Mouse (Mus musculus): Measurements from ENCODE around the gene Pdgfa.

Pdgfa gene

GRCm38 (mm10) chr5:138952969-138953368 is 44.2 kb downstream of the Pdgfa start:
- no peak for DNase-seq

DNA sequence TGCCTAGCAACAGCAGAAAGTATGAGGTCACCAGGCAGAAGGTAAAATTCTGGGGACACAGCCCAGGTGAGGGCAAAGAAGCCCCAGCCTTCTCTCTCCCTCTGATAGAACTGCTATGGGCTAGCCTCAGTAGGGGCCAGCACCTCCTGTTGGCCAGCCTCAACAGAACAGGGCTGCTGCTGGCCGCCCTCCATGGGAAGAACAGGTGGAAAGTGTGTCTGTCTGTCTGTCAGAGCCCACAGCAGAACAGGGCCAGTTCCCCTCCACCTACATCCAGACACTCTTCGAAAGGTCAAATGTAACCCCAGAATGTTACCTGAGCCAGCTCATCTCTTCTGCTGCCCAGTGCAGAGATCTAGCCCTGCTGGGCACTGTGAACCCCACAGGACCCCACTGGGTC is 45.9 kb downstream of the Pdgfa start:
- no peak for DNase-seq

DNA sequence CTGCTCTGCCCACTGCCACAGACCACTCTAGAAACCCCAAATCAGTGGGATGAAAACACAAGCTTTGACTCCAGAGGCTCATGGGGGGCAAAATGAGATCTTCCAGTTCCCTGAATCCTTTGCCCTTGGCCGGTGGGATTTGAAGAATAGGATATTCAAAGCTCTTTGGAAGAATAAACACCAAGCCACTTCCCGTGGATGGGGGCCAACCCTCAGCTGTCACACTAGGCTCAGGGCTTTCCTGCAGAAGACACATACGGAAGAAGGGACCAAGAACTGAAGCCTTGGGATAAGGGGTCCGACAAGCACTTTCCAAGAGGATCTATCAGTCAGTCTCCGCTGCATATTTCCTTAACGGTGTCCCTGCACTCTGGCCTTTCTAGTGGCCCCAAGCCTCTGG is 48.0 kb downstream of the Pdgfa start:
- DNase-seq = no peak

DNA sequence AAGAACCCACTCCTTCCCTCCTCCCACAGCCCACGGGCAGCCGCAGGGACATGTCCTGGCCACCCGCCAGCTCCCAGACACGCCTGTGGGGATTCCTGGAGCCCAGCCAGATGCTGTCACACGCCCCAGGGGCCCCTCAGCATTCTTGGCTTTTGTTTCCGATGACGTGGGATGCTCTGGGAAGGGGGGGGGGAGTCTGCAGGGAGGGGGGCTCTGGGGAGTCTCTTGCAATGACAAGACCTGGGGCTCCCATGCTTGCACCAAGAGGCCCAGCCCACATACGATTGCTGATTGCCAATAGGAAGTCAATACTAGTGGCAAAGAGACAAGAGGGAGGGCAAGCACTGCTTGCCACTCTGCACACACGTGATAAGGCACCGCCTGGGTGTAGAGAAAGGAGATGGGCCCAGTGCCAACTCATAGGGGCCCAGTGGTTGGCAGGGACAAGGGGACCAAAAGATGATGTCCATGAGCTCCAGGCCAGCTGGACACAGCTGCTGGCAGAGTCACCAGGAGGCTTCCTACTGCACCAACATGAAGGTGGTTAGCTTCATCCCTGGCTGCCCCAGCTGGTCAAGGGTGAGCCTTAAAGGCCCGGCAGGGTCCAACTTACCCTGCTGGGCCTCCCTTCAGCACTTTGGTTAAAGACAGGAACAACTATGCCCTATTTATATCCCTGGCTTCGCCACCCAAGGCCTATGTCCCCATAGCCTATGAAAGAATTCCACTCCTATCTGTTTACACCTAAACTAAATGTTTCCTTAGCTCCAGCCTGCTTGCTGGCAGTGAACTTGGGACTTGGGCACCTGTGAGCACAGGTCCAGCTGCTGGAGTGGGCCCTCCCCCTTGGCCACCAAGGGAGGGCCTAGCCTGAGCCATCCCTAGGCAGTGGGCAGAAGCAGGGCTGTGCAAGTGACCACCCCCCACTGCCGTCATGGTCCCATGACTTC is 48.9 kb downstream of the Pdgfa start:
- peak; percentile 97 for DNase-seq

DNA sequence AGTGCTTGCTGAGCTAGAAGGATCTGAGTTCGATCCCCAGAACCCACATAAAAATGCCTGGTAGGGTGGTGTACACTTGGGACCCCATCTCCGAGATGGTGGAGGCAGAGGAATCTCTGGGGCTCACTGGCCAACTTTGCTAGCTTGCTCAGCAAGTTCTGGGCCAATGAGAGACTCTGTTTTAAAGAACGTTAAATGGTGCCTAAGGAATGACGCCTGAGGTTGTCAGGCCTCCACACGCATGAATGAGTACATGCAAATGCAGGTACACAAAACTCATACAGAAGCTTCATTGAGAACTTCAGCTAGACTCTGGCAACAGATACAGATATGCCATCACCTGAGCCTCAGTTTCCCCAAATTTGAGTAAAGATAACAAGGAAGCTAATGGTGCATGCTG is 49.7 kb downstream of the Pdgfa start:
- DNase-seq = no peak

- no peak for DNase-seq
Observed at GRCm38 (mm10) chr5:138946931-138947330, 50.2 kb downstream of the Pdgfa start.

DNA sequence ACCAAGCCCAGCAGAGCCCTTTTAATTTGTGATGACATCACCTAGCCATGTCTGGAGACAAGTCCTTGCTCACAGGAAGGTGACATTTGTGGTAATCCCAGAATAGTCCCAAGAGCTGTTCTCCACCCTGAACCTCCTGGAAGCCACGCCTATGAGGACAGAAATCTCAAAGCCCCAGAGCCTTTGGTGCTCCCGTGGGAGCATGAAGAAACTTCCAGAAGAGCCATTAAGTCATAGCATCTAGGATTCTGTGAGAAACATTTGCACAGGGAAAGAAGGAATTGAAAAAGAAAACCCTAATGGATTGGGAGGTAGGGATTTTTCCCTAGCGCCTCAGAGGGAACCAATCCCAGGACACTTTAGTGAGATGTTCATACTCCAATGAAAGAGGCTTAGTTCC is 52.2 kb downstream of the Pdgfa start:
- DNase-seq = peak; percentile 96

DNA sequence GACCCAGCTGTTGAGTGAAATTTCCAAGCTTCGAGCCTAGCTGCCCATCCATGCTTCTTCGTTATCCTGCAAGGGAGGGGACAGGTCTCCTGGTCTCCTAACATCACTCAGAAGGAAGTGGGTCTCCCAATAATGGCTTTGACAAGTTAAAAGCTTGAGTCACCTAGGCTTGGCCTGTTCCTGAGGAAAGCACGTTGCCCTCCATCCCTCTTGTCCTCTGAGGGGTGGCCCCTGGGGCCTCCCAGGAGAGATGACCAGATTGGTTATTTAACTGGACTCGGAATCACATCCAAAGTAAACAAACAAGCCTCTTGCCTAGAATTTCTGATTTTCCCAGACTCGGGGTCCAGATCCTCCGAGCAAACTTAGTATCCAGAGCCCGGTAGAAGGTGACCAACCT is 52.6 kb downstream of the Pdgfa start:
- peak; percentile 95 for DNase-seq

GRCm38 (mm10) chr5:138941842-138942241 is 55.3 kb downstream of the Pdgfa start:
- DNase-seq = peak; percentile 91

GRCm38 (mm10) chr5:138940576-138940975 is 56.6 kb downstream of the Pdgfa start:
- no peak for DNase-seq

DNA sequence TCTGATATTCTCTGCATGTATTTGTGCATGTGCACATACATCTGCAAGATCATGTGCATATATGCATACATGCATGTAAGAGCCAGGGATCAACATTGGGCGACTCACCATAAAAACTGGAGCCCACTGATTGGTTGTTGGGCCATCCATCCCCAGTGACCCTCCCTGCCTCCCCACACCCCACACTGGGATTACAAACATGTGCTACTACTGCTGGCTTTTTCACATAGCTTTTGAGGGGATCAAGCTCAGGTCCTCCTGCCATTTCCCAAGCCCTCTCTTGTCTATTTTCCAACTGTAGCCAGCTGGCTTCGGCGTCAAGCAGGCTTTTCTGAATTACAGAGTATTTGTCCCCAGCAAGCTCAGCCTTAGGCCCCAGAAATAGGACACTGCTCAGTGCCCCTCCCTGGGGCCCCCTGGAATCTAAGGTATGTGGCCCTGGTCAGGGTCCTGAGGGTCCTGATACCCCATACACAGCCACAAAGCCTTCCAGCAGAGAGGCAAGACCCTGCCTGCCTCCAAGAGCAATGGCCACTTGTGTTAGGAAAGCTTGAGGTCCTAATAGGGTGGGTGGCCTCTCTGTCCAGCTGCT is 58.5 kb downstream of the Pdgfa start:
- DNase-seq = no peak

- no peak for DNase-seq
Observed at GRCm38 (mm10) chr5:138936399-138937089, 60.6 kb downstream of the Pdgfa start.

GRCm38 (mm10) chr5:138934540-138934939 is 62.6 kb downstream of the Pdgfa start:
- no peak for DNase-seq

GRCm38 (mm10) chr5:138932460-138933432 is 64.4 kb downstream of the Pdgfa start:
- DNase-seq = no peak

DNA sequence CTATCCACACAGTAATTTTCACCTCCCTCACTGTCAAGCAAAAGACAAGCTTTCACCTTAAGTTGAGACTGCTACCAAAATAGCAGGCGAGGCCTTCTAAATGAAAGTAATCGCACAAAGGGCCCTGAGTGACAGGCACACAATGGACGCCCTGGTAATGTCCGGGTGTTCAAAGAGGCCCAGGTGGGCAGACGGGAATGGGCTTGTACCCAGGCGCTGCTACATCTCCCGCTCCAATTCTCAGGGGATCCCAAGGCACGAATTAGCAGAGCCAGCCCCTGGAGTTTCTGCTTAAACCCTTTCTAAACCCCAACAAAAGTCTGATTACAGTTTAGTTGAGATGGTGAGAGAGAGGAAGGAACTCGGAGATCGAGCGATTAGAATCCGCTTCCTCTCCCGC is 65.3 kb downstream of the Pdgfa start:
- no peak for DNase-seq

DNA sequence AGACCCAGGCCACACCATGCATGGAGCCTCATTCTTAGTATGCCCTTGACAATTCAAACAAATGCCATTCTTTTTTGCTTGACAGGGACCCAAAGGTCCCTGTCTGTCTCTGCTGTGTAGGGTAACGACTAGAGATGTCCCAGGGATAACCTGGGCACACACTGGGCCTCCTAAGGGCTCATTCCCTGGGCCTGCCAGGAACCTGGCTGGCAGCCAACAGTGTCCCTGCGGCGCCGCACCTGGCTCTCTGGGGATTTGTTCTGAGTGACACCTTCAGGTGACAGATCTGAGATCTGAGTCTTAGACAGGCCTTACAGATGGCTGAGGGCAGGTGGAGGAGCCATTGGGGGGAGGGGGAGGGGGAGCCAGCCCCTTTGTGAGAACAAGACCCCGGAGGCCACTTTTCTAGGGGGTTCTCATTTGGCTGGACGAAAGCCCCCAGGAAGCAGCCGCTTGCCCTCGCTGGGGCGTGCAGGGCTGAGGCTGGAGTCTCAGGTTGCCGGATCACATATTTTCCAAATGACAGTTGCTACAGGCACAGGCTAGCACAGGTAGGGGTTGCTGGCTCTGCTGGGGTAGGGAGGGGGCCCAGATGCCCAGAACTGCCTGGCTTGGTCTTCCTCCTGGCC is 67.2 kb downstream of the Pdgfa start:
- DNase-seq = no peak
